Mouse (Mus musculus): ENCODE measurements around the gene S100a3. TPM values are rescaled to one million over a fixed set of nuclear protein-coding genes. Genes with fewer than 3 reads are reported as not detected.

The S100a3 gene
- polyA plus RNA-seq, 1 experiment = not detected

DNA sequence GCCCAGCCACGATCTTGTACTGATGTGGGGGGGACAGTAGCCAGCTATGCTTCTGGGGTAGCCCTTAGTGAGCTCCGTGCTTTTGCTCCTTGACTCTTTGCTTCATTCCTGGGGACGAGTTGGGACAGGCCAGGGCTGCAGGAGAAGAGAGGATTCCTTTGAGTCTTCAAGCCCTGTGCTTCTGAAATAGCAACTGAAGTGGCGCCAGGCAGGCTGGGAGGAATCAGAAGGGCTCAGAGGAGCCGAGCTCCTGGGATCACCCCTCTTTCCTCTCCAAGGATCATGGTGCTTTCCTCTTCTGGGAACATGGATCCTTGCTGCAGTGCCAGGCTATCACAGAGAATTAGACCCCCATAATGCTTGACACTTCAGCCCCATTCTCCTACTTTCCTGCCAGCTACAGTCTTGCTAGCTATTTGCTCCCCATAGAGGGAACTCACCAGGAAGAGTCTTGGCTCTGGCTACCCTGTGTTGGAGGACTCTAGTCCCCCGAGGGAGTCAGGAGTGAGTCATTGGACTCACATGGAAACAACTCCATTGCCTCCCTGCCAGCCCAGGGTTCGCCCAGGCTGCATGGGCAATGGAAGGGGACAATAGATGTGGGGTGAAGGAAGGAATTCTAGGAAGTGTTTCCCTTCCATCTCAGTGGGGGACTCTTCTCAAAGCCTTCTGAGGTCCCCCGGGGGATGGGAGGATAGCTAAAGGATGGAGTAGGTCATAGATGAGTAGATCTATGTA lies 40.2 kb downstream of the S100a3 start:
- H3K4me1 ChIP-seq (ENCODE audit: control insufficient read depth, insufficient read depth, low read length) = no peaks in the 10 kb centered on the region; the same call in 1 of the 2 replicates
- H3K27me3 ChIP-seq (ENCODE audit: control insufficient read depth, insufficient read depth, low read length) = no peaks in the 10 kb centered on the region
- TF ChIP-seq POLR2A (IDR thresholded peaks at IDR 0.05; ENCODE audit: control insufficient read depth, low read depth, low read length) = no peak
- TF ChIP-seq CTCF (IDR thresholded peaks at IDR 0.05; ENCODE audit: control insufficient read depth, insufficient read depth, insufficient replicate concordance, low read depth, low read length) = no peak
- no peak overlapping the region for H3K4me3 ChIP-seq (ENCODE audit: control insufficient read depth, low read depth, low read length)
- H3K27ac ChIP-seq (ENCODE audit: control insufficient read depth, insufficient read depth, low read depth, low read length) = no peak overlapping the region
- H3K36me3 ChIP-seq (ENCODE audit: control insufficient read depth, insufficient read depth, low read length) = no peaks in the 10 kb centered on the region

DNA sequence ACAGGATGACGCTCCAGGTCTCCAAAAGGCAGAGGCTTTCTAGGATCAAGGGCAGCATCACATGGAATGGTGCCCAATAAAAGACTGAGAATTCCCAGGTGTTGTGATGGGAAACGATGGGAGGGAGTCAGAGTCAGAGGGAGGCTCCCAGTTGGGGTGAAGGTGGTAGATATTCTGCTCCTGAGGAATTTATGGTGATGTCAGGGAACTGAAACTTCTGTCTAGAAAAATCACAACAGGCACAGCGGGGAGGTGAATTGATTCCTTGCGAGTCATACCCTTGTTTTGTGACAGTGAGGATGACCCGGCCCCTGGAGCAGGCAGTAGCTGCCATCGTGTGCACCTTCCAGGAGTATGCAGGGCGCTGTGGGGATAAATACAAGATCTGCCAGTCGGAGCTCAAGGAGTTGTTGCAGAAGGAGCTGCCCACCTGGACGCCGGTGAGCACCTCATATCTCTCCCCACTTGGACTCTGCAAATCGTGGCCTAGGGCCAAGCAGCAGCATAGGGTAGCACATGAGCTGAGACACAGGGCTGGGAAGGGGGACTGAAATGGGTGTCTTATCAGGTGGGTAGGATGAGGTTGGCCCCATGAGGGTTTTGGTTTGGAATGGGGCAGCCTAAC lies 41.2 kb downstream of the S100a3 start, which contains the start of gene Gm42674:
Gene Gm42674, plus strand, starts transcription at position 419 of the 625 bp plus-strand sequence.
- no peak within 1 kb of the TSS for H3K4me3 ChIP-seq (ENCODE audit: control insufficient read depth, low read depth, low read length)
- H3K36me3 ChIP-seq (ENCODE audit: control insufficient read depth, insufficient read depth, low read length) = no peaks in the 10 kb centered on the region
- no peaks in the 10 kb centered on the region; the same call in 1 of the 2 replicates for H3K4me1 ChIP-seq (ENCODE audit: control insufficient read depth, insufficient read depth, low read length)
- TF ChIP-seq POLR2A (IDR thresholded peaks at IDR 0.05; ENCODE audit: control insufficient read depth, low read depth, low read length) (no peak), CTCF (IDR thresholded peaks at IDR 0.05; ENCODE audit: control insufficient read depth, insufficient read depth, insufficient replicate concordance, low read depth, low read length) (no peak)
- no peaks in the 10 kb centered on the region for H3K27me3 ChIP-seq (ENCODE audit: control insufficient read depth, insufficient read depth, low read length)
- H3K27ac ChIP-seq (ENCODE audit: control insufficient read depth, insufficient read depth, low read depth, low read length) = no peak within 1 kb of the TSS

DNA sequence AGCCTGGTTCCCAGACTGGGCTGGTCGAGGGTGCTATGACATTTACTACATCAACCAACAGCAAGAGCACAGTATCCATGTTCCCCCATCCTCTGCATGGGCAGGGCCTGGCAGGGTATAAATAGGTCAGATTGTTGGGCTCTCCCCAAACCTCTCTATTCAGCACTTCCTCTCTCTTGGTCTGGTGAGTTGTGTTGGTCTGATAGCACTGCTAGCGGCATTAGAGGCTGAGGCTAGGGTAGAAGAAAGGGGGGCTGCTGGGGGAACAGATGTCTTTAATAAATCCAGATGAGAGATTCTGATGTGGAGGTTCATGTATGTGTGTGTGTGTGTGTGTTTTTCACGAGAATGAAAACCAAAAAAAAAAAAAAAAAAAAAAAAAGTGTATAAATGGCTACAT lies 43.2 kb downstream of the S100a3 start, which contains the start of gene S100a4:
Gene S100a4, plus strand, starts transcription at position 149 of the 400 bp plus-strand sequence.
- no peak within 1 kb of the TSS for H3K27ac ChIP-seq (ENCODE audit: control insufficient read depth, insufficient read depth, low read depth, low read length)
- no peak for TF ChIP-seq CTCF (IDR thresholded peaks at IDR 0.05; ENCODE audit: control insufficient read depth, insufficient read depth, insufficient replicate concordance, low read depth, low read length)
- no peak for TF ChIP-seq POLR2A (IDR thresholded peaks at IDR 0.05; ENCODE audit: control insufficient read depth, low read depth, low read length)
- no peak within 1 kb of the TSS for H3K4me3 ChIP-seq (ENCODE audit: control insufficient read depth, low read depth, low read length)
- H3K36me3 ChIP-seq (ENCODE audit: control insufficient read depth, insufficient read depth, low read length) = no peaks in the 10 kb centered on the region
- H3K27me3 ChIP-seq (ENCODE audit: control insufficient read depth, insufficient read depth, low read length) = no peaks in the 10 kb centered on the region
- H3K4me1 ChIP-seq (ENCODE audit: control insufficient read depth, insufficient read depth, low read length) = no peaks in the 10 kb centered on the region; the same call in 1 of the 2 replicates

DNA sequence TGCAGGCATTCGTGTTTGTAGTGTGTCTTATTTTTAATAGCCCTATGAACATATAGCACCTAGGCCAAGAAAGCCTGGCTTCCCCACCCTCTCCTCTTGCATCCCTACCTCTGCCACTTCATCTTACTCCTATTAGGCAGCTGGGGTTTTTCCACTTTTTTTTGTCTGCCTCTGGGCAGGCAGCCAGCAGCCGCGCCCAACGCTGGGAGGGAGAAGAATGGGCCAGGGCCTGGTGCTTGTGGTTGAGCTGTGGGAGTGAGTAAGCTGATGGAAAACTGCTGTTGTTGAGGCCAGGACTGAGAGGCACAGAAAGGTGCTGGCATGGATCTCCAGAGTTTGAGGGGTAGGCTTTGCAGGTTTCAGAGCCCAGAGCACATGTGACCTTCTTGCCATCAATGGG lies 44.0 kb downstream of the S100a3 start:
- Histone ChIP-seq H3K4me1 (ENCODE audit: control insufficient read depth, insufficient read depth, low read length) (no peaks in the 10 kb centered on the region; the same call in 1 of the 2 replicates), H3K4me3 (ENCODE audit: control insufficient read depth, low read depth, low read length) (no peak overlapping the region), H3K27ac (ENCODE audit: control insufficient read depth, insufficient read depth, low read depth, low read length) (no peak overlapping the region), H3K27me3 (ENCODE audit: control insufficient read depth, insufficient read depth, low read length) (no peaks in the 10 kb centered on the region), H3K36me3 (ENCODE audit: control insufficient read depth, insufficient read depth, low read length) (no peaks in the 10 kb centered on the region)
- TF ChIP-seq CTCF (IDR thresholded peaks at IDR 0.05; ENCODE audit: control insufficient read depth, insufficient read depth, insufficient replicate concordance, low read depth, low read length) (no peak), POLR2A (IDR thresholded peaks at IDR 0.05; ENCODE audit: control insufficient read depth, low read depth, low read length) (no peak)

DNA sequence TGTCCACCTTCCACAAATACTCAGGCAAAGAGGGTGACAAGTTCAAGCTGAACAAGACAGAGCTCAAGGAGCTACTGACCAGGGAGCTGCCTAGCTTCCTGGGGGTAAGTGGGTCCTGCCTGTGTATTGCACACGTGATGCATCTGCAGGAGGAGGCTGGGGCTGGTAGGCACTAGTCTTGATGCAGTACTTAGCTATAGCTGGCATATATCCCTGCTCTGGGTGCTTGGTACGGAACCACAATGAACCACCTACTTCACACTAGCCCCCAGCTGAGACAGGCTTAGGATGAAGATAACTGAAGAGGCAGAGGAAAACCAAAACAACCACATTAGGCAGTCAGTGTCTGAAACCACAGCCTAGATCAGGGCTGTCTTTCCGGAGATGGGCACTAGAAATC lies 44.7 kb downstream of the S100a3 start:
- H3K27me3 ChIP-seq (ENCODE audit: control insufficient read depth, insufficient read depth, low read length) = no peaks in the 10 kb centered on the region
- no peaks in the 10 kb centered on the region for H3K36me3 ChIP-seq (ENCODE audit: control insufficient read depth, insufficient read depth, low read length)
- no peaks in the 10 kb centered on the region; the same call in 1 of the 2 replicates for H3K4me1 ChIP-seq (ENCODE audit: control insufficient read depth, insufficient read depth, low read length)
- no peak overlapping the region for H3K27ac ChIP-seq (ENCODE audit: control insufficient read depth, insufficient read depth, low read depth, low read length)
- H3K4me3 ChIP-seq (ENCODE audit: control insufficient read depth, low read depth, low read length) = no peak overlapping the region
- no peak for TF ChIP-seq POLR2A (IDR thresholded peaks at IDR 0.05; ENCODE audit: control insufficient read depth, low read depth, low read length)
- no peak for TF ChIP-seq CTCF (IDR thresholded peaks at IDR 0.05; ENCODE audit: control insufficient read depth, insufficient read depth, insufficient replicate concordance, low read depth, low read length)

DNA sequence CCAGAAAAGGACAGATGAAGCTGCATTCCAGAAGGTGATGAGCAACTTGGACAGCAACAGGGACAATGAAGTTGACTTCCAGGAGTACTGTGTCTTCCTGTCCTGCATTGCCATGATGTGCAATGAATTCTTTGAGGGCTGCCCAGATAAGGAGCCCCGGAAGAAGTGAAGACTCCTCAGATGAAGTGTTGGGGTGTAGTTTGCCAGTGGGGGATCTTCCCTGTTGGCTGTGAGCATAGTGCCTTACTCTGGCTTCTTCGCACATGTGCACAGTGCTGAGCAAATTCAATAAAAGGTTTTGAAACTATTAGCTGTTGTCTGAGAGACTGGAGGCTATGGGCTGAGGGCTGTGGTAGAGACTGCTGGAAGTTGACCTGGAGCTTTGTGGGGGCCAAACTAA lies 45.4 kb downstream of the S100a3 start:
- no peaks in the 10 kb centered on the region for H3K27me3 ChIP-seq (ENCODE audit: control insufficient read depth, insufficient read depth, low read length)
- no peaks in the 10 kb centered on the region; the same call in 1 of the 2 replicates for H3K4me1 ChIP-seq (ENCODE audit: control insufficient read depth, insufficient read depth, low read length)
- TF ChIP-seq CTCF (IDR thresholded peaks at IDR 0.05; ENCODE audit: control insufficient read depth, insufficient read depth, insufficient replicate concordance, low read depth, low read length) (no peak), POLR2A (IDR thresholded peaks at IDR 0.05; ENCODE audit: control insufficient read depth, low read depth, low read length) (no peak)
- H3K36me3 ChIP-seq (ENCODE audit: control insufficient read depth, insufficient read depth, low read length) = no peaks in the 10 kb centered on the region
- H3K4me3 ChIP-seq (ENCODE audit: control insufficient read depth, low read depth, low read length) = no peak overlapping the region
- no peak overlapping the region for H3K27ac ChIP-seq (ENCODE audit: control insufficient read depth, insufficient read depth, low read depth, low read length)

DNA sequence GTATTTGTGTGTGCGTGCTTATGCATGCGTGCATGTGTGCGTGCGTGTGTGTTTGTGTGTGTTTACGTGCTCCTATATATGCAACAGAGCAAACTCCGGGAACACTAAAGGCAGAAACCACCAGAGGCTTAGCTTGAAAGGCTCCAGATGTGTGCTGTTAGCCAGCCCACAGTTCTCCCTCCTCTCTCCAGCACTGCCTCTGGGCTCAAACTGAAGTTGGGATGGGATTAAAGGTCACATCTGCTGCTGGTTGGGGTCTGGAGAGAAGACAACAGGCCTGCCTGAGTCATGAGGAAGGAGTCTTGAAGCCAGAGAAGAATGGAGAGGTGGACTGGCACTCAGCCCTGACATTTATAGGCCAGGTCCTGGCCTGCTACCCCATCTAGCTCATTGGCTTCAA lies 45.8 kb downstream of the S100a3 start:
- Histone ChIP-seq H3K4me1 (ENCODE audit: control insufficient read depth, insufficient read depth, low read length) (no peaks in the 10 kb centered on the region; the same call in 1 of the 2 replicates), H3K27ac (ENCODE audit: control insufficient read depth, insufficient read depth, low read depth, low read length) (no peak overlapping the region), H3K4me3 (ENCODE audit: control insufficient read depth, low read depth, low read length) (no peak overlapping the region), H3K36me3 (ENCODE audit: control insufficient read depth, insufficient read depth, low read length) (no peaks in the 10 kb centered on the region), H3K27me3 (ENCODE audit: control insufficient read depth, insufficient read depth, low read length) (no peaks in the 10 kb centered on the region)
- TF ChIP-seq CTCF (IDR thresholded peaks at IDR 0.05; ENCODE audit: control insufficient read depth, insufficient read depth, insufficient replicate concordance, low read depth, low read length) (no peak), POLR2A (IDR thresholded peaks at IDR 0.05; ENCODE audit: control insufficient read depth, low read depth, low read length) (no peak)
